Mouse (Mus musculus) CH12F3 (cell line): ENCODE measurements around the gene Foxb1.

Experiments used
- in situ Hi-C: fragments of 300-500 bp; cut with MboI; formaldehyde crosslinking; loops from 2 replicates; pipeline ENCODE4 v1.14.3; 2020; ENCODE audit warnings: low sequenced_read_pairs

Gene Foxb1

GRCm38 (mm10) chr9:69758506-69758905 is 2.2 kb downstream of the Foxb1 start:
- in situ Hi-C loops: no loop called here

- in situ Hi-C loops: no loop called here
Measured at GRCm38 (mm10) chr9:69757254-69757653, 3.5 kb downstream of the Foxb1 start.

GRCm38 (mm10) chr9:69756456-69756855 is 4.3 kb downstream of the Foxb1 start:
- in situ Hi-C loops: no loop called here

GRCm38 (mm10) chr9:69756041-69756440 is 4.7 kb downstream of the Foxb1 start:
- in situ Hi-C loops: no loop called here

- in situ Hi-C loops: no loop called here
Measured at GRCm38 (mm10) chr9:69755157-69755556, 5.6 kb downstream of the Foxb1 start.

- in situ Hi-C loops: no loop called here
Measured at GRCm38 (mm10) chr9:69754712-69755111, 6.0 kb downstream of the Foxb1 start.

GRCm38 (mm10) chr9:69754291-69754690 is 6.4 kb downstream of the Foxb1 start:
- in situ Hi-C loops: no loop called here

GRCm38 (mm10) chr9:69747971-69748370 is 12.8 kb downstream of the Foxb1 start:
- in situ Hi-C loops: no loop called here

- in situ Hi-C loops: no loop called here
Measured at GRCm38 (mm10) chr9:69728736-69729135, 32.0 kb downstream of the Foxb1 start.

GRCm38 (mm10) chr9:69718431-69718830 is 42.3 kb downstream of the Foxb1 start:
- in situ Hi-C loops: no loop called here

- in situ Hi-C loops: no loop called here
Measured at GRCm38 (mm10) chr9:69716364-69716763, 44.4 kb downstream of the Foxb1 start.

GRCm38 (mm10) chr9:69715445-69715844 is 45.3 kb downstream of the Foxb1 start:
- in situ Hi-C loops: no loop called here

- in situ Hi-C loops: no loop called here
Measured at GRCm38 (mm10) chr9:69714346-69714745, 46.4 kb downstream of the Foxb1 start.

GRCm38 (mm10) chr9:69713577-69714327 is 47.0 kb downstream of the Foxb1 start:
- in situ Hi-C loops: no loop called here

- in situ Hi-C loops: no loop called here
Measured at GRCm38 (mm10) chr9:69712714-69713525, 47.8 kb downstream of the Foxb1 start.
